Mouse (Mus musculus) MEL (cell line): ENCODE data around the gene 1700034J05Rik. TPM values are rescaled to one million over a fixed set of nuclear protein-coding genes. Genes with fewer than 3 reads are reported as not detected.
A peak's percentile ranks its signal among the peaks of the same experiment; 100 is the strongest.

Experiments
- DNase-seq: peaks from one replicate; pipeline ENCODE4 v3.0.0; 2011; ENCODE audit warnings: low read depth, low spot score
- H3K27ac ChIP-seq: 2 replicates; pipeline ENCODE4 v1.5.1; 2012; ENCODE audit warnings: low read depth, mild to moderate bottlenecking, control low read depth, low read length, moderate library complexity; ENCODE audit not compliant: control insufficient read depth
- H3K27me3 ChIP-seq, 2 experiments: fragments of 150-350 bp in 1 of 2; sonication (generic) in 1 of 2; 2 replicates each; pipeline ENCODE4 v1.6.1; 2012; ENCODE audit warnings: low read length in 2 of 2, mild to moderate bottlenecking in 2 of 2, improper control_type of control experiment in 1 of 2, moderate library complexity in 1 of 2; ENCODE audit not compliant: insufficient read depth in 2 of 2, control insufficient read depth in 1 of 2
- H3K36me3 ChIP-seq, 2 experiments: 2 replicates each; pipeline ENCODE4 v1.6.1; 2012 to 2014; ENCODE audit warnings: low read length in 2 of 2, improper control_type of control experiment in 1 of 2, inconsistent platforms in 1 of 2, mild to moderate bottlenecking in 1 of 2; ENCODE audit not compliant: insufficient read depth in 2 of 2, control insufficient read depth in 1 of 2
- H3K4me1 ChIP-seq, 2 experiments: fragments of 150-350 bp in 1 of 2; sonication (generic) in 1 of 2; 2 replicates each; pipeline ENCODE4 v1.6.1; 2012; ENCODE audit warnings: low read length in 2 of 2, improper control_type of control experiment in 1 of 2, mild to moderate bottlenecking in 1 of 2; ENCODE audit not compliant: insufficient read depth in 2 of 2, control insufficient read depth in 1 of 2
- H3K4me3 ChIP-seq, 2 experiments: fragments of 150-350 bp in 1 of 2; sonication (generic) in 1 of 2; 2 replicates each; pipeline ENCODE4 v1.5.1; 2012; ENCODE audit warnings: low read depth in 2 of 2, low read length in 2 of 2, mild to moderate bottlenecking in 2 of 2, moderate library complexity in 2 of 2, control low read depth in 1 of 2, improper control_type of control experiment in 1 of 2; ENCODE audit not compliant: control insufficient read depth in 1 of 2, insufficient read depth in 1 of 2
- H3K79me2 ChIP-seq: 2 replicates; pipeline ENCODE4 v1.6.1; 2012; ENCODE audit warnings: mild to moderate bottlenecking, low read length, moderate library complexity; ENCODE audit not compliant: control insufficient read depth, poor library complexity, insufficient read depth
- H3K9ac ChIP-seq: 2 replicates; pipeline ENCODE4 v1.6.1; 2012; ENCODE audit warnings: low read depth, mild to moderate bottlenecking, control low read depth, low read length, moderate library complexity; ENCODE audit not compliant: control insufficient read depth, poor library complexity, severe bottlenecking
- H3K9me3 ChIP-seq: fragments of 150-350 bp; sonication (generic); replicated peaks from 2 replicates; pipeline ENCODE4 v1.6.1; 2012; ENCODE audit warnings: mild to moderate bottlenecking, low read length, improper control_type of control experiment, moderate library complexity; ENCODE audit not compliant: insufficient read depth
- BHLHE40 ChIP-seq: IDR thresholded peaks from 2 replicates; pipeline ENCODE4 v1.6.1; 2012; ENCODE audit warnings: low read depth, mild to moderate bottlenecking, inconsistent platforms, low read length, improper control_type of control experiment, borderline replicate concordance
- E2F4 ChIP-seq: IDR thresholded peaks from 2 replicates; pipeline ENCODE4 v1.6.1; 2011; ENCODE audit warnings: low read depth, low read length, improper control_type of control experiment, borderline replicate concordance
- ELF1 ChIP-seq: IDR thresholded peaks from 2 replicates; pipeline ENCODE4 v1.6.1; 2014; ENCODE audit warnings: low read depth, mild to moderate bottlenecking, inconsistent platforms, low read length, improper control_type of control experiment, moderate library complexity
- EP300 ChIP-seq, 2 experiments: IDR thresholded peaks; 2 replicates each; pipeline ENCODE4 v1.6.1; 2011; ENCODE audit warnings: improper control_type of control experiment in 2 of 2, low read length in 2 of 2, low read depth in 1 of 2, mild to moderate bottlenecking in 1 of 2
- GABPA ChIP-seq: IDR thresholded peaks from 2 replicates; pipeline ENCODE4 v1.6.1; 2012; ENCODE audit warnings: low read depth, mild to moderate bottlenecking, inconsistent platforms, low read length, improper control_type of control experiment, moderate library complexity
- GATA1 ChIP-seq: IDR thresholded peaks from 2 replicates; pipeline ENCODE4 v1.6.1; 2011; ENCODE audit warnings: low read depth, low read length, improper control_type of control experiment
- HCFC1 ChIP-seq: IDR thresholded peaks from 2 replicates; pipeline ENCODE4 v1.6.1; 2012; ENCODE audit warnings: low read depth, mild to moderate bottlenecking, inconsistent platforms, low read length, improper control_type of control experiment, moderate library complexity
- MAX ChIP-seq: IDR thresholded peaks from 2 replicates; pipeline ENCODE4 v1.6.1; 2011; ENCODE audit warnings: low read length, improper control_type of control experiment
- MXI1 ChIP-seq: IDR thresholded peaks from 2 replicates; pipeline ENCODE4 v1.6.1; 2011; ENCODE audit warnings: mild to moderate bottlenecking, low read depth, low read length, improper control_type of control experiment
- MYC ChIP-seq: IDR thresholded peaks from 2 replicates; pipeline ENCODE4 v1.6.1; 2011; ENCODE audit warnings: low read depth, mild to moderate bottlenecking, low read length, improper control_type of control experiment, moderate library complexity
- SIN3A ChIP-seq: IDR thresholded peaks from 2 replicates; pipeline ENCODE4 v1.6.1; 2012; ENCODE audit warnings: low read length, improper control_type of control experiment, inconsistent platforms
- TAL1 ChIP-seq: IDR thresholded peaks from 2 replicates; pipeline ENCODE4 v1.6.1; 2012; ENCODE audit warnings: mild to moderate bottlenecking, inconsistent platforms, low read length, moderate library complexity, mixed read lengths
- TCF12 ChIP-seq: IDR thresholded peaks from 2 replicates; pipeline ENCODE4 v1.6.1; 2014; ENCODE audit warnings: low read depth, mild to moderate bottlenecking, inconsistent platforms, low read length, improper control_type of control experiment, moderate library complexity
- USF2 ChIP-seq, 2 experiments: IDR thresholded peaks; 2 replicates each; pipeline ENCODE4 v1.6.1; 2011 to 2012; ENCODE audit warnings: improper control_type of control experiment in 2 of 2, low read length in 2 of 2, borderline replicate concordance in 1 of 2, inconsistent platforms in 1 of 2, low read depth in 1 of 2, mild to moderate bottlenecking in 1 of 2; ENCODE audit not compliant: insufficient read depth in 1 of 2
- ZC3H11A ChIP-seq: IDR thresholded peaks from 2 replicates; pipeline ENCODE4 v1.6.1; 2012; ENCODE audit warnings: low read depth, mild to moderate bottlenecking, inconsistent platforms, low read length, improper control_type of control experiment
- ZMIZ1 ChIP-seq: IDR thresholded peaks from 2 replicates; pipeline ENCODE4 v1.6.1; 2012; ENCODE audit warnings: low read depth, mild to moderate bottlenecking, inconsistent platforms, low read length, improper control_type of control experiment, moderate library complexity
- polyA plus RNA-seq, 2 experiments: library from polyadenylated mRNA; stranded (reverse) in 1 of 2; unstranded in 1 of 2; fragments of >175 nt in 1 of 2; fragments of >200 nt in 1 of 2; gene quantifications; 2 replicates each; pipeline versions ENCODE4 v1.2.1 to v1.2.4; 2012; ENCODE audit warnings: low replicate concordance in 2 of 2, low read depth in 1 of 2; ENCODE audit not compliant: insufficient read length in 2 of 2, insufficient read depth in 1 of 2, missing spikeins in 1 of 2
- total RNA-seq: library from RNA; depleted of rRNA; stranded (reverse); fragments of 300-350 nt; gene quantifications from 2 replicates; pipeline ENCODE4 v1.2.3, GENCODE M21; 2012

The 1700034J05Rik gene
- total and polyA plus RNA-seq, 3 experiments = not detected

DNA sequence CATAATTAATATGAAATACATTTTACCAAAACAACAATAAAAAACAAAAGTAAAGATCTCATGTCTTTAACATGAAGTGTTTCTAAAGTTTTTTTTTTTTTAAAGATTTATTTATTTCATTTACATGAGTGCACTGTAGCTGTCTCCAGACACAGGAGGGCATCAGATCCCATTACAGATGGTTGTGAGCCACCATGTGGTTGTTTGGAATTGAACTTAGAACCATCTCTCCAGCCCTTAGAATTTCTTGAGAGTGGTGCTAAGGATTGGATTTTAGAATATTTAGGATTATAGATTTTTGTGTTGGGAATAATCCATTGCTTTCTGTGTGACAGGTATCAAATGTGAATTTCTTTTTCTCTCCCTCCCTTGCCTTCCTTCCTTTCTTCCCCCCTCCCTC, 10.2 kb downstream of the 1700034J05Rik start:
- DNase-seq = no peak
- Histone ChIP-seq H3K27ac (no peak overlapping the region), H3K27me3 (no peaks in the 10 kb centered on the region), H3K9me3 (no peaks in the 10 kb centered on the region), H3K36me3 (peaks cover 0 to 29% of the 10 kb centered on the region in 2 experiments; a peak in 2 of 4 replicates), H3K9ac (no peak overlapping the region), H3K4me3 (no peak overlapping the region), H3K4me1 (peaks cover 15 to 24% of the 10 kb centered on the region in 2 experiments), H3K79me2 (no peaks in the 10 kb centered on the region)
- TF ChIP-seq E2F4 (no peak), MAX (no peak), TAL1 (no peak), ELF1 (no peak), BHLHE40 (no peak), ZMIZ1 (no peak), MYC (no peak), TCF12 (no peak), EP300 (IDR thresholded peaks at IDR 0.05; ENCODE audit: low read depth in 1 of 2, low read length in 2 of 2) (no peak), GABPA (no peak), SIN3A (no peak), ZC3H11A (no peak)

DNA sequence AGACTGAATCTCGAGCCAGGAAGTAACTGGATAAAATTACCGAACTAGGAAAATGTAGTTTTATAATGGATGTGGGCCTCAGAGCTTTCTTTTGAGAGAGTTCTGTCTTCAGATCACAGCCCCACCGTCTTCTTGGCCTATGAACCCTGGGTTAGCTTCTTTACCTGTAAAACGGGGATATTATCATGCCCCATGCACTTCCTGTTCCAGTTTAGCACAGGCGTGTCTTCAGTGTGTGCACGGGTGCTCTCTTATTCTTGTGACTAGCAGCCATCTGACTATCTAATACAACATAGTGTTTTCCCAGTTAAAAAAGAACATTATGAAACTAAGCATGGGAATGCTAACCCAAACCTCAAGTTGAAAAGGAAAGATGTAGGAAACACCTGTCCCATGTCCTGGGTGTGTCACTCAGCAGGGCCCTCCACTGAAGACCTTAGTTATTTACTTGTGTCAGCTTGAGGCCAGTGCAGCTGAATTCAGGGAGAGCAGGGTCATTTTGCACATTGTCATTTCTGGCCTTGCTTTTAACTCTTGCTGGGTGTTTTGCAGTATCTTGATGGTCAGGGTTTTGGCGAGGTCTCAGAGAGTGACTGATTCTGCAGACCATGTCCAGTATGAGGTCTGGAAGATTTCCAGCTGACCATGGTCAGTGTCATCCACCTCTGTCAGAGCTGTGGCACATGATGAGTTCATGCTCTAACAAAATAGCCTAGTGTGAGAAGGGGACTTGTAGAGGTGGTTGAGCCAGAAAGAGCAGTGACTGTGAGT, 12.5 kb downstream of the 1700034J05Rik start:
- H3K9ac ChIP-seq = no peak overlapping the region
- peaks cover 0 to 17% of the 10 kb centered on the region in 2 experiments; a peak in 2 of 4 replicates for H3K36me3 ChIP-seq
- no peak overlapping the region for H3K4me3 ChIP-seq
- no peaks in the 10 kb centered on the region for H3K79me2 ChIP-seq
- H3K27ac ChIP-seq = no peak overlapping the region
- H3K4me1 ChIP-seq = peaks cover 9 to 11% of the 10 kb centered on the region in 2 experiments
- H3K27me3 ChIP-seq = no peaks in the 10 kb centered on the region
- DNase-seq = no peak
- H3K9me3 ChIP-seq = no peaks in the 10 kb centered on the region
- TF ChIP-seq E2F4 (no peak), ZMIZ1 (no peak), ELF1 (0 out of 2 replicates have a peak, but pooled peaks have one; percentile 12), GATA1 (no peak)

DNA sequence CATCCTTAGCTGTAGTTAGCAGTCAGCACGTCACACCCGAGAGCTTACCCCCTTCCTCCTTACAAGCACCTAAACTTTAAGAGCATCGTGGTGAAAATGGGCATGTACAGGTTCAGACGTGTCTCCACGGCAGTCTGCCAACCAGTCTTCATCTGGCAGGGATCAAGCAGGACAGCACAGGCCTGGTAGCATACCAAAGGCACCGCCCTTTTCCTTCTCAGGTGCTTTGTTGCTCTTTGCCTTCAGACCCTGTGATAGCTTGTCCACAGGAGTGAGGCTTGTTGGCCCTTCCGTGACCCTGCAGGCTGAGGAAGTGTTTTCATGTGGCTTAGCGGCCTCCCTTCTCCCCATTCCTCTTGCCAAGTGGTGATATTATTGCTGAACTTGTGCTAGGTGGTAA, 15.2 kb downstream of the 1700034J05Rik start:
- Histone ChIP-seq H3K36me3 (peaks cover 0 to 6% of the 10 kb centered on the region in 2 experiments; a peak in 2 of 4 replicates), H3K27me3 (no peaks in the 10 kb centered on the region), H3K9ac (no peak overlapping the region), H3K4me3 (no peak overlapping the region), H3K4me1 (peaks cover 0 to 3% of the 10 kb centered on the region in 2 experiments; a peak in 2 of 4 replicates), H3K27ac (no peak overlapping the region), H3K79me2 (no peaks in the 10 kb centered on the region), H3K9me3 (no peaks in the 10 kb centered on the region)
- DNase-seq = no peak
- TF ChIP-seq MXI1 = no peak
- no peak for TF ChIP-seq HCFC1
- TF ChIP-seq USF2 (IDR thresholded peaks at IDR 0.05; ENCODE audit: borderline replicate concordance in 1 of 2, insufficient read depth in 1 of 2, low read depth in 1 of 2, low read length in 2 of 2) = no peak
- TF ChIP-seq, all 39 proteins: peak for 0
